Mouse (Mus musculus) frontal cortex, postnatal 14 days (tissue): ENCODE results near the gene Mutyh.

Experiments
- DNase-seq, 2 experiments: peaks; one replicate each; pipeline ENCODE4 v3.0.0; 2022; ENCODE audit warnings: low spot score in 2 of 2

Gene Mutyh

DNA sequence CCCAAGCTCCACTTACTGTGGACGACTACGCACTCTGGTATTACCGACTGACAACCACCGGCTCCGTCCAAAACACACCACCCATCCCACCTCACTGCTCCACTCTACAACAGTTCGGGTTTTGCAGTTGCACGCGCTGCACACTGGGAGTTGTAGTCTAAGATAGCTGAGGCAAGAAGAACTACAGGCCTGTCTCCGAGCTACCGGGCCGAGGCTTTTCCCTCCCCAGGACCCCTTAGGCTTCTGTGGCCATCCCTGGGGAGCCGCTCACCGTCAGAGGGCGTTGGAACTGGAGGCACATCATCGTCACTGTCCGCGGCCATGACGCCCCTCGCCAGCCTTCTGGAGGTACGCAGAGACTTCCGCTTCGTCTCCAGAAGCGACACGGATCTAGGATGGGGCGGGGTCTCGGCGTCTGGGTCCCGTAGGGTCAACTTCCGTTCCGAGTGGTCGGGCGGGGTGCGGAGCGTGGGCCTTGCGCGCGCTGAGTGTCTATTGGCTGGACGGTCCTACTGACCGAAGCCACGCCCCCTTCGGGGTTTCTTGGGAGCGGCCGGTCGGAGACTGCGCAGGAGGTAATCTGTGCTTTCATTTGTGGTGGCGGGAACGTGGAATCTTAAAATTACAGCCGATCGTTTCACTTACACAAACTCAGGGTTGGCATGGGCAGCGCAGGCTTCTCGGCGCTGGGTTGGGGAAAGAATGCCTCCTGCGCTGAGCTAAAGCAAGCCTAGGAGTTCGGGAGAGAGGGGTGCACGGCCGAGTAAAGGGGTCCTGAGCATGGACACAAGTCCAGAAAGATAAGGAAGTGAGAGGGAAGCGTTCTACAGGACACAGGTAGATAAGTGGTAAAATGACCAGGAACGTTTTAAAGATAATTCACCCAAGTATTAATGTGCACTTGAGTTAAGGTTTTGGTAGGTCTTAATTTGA, at the start of gene Mutyh, which contains the start of gene Toe1:
TSS of gene Mutyh (plus strand) at position 527 of the 933 bp plus-strand sequence.
TSS of gene Toe1 (minus strand) at position 444 of the 933 bp plus-strand sequence.
- peak; percentile 88 to 89 for DNase-seq

DNA sequence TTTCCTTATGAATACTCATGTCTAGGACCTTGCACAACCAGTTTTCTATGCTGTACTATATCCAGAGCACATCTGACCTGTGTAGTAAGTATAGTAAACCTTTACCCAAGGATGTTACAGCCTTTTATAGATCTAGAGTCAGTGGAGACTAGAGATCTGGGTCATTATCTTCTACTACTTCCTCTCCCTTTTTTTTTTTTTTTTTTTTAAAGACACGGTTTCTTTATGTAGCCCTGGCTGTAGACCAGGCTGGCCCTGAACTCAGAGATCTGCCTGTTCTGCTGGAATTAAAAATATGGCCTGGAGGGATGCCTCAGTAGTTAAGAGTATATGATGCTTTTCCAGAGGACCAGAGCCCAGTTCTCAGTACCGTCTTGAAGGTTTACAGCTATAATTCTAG, 45.6 kb upstream of the Mutyh start:
- no peak for DNase-seq

DNA sequence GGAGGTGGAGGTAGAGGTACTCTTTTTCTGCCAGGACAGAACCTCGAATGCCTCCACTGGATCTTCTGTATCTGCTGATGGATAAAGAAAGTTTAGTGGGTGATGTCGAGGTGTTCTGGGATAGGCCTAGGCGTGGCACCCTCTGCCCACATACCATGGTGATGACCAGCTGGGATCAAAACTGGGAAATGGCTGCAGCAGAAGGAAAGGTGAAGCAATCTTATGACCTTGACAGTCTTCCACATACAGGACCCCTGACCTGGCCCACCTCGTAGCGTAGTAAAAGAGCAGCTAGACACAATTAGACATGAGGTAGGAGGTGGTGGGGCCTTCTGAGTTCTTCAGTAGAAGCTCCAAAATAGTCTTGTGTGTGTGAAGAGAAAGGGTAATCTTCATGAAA, 43.5 kb upstream of the Mutyh start:
- no peak for DNase-seq

DNA sequence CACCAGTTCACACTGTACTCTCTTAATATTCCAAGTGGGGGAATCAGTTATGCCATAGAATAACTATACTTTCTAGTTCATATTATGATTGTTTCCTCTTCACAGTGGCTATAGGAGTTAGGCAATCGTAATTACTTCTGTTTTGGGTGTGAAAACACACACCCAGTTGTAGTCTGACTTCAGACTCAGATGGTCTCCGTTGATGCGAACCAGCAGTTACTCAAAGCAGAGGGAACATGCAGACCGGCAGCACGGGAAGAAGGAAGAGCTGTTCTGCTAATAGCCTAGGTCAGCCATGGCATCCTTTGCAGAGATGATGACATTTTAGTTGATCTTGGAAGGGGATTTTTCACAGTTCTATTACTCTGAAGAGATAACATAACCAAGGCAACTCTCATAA, 39.0 kb upstream of the Mutyh start:
- DNase-seq: no peak

DNA sequence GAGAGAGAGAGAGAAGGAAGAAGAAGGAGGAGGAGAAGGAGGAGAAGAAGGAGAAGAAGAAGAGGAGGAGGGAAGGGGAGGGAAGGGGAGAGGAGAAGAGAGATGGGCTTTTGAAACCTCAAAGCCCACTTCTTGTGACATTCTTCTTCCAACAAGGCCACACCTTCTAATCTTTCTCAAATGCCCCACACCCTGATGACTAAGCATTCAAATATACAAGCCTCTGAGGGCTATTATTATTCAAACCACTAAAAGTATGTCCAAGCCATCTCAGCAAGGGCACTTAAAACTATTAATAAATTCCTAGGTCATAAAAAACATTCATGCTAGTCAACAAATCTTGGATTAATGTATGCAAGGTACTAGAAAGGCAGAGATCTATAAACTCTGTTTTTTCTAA, 38.5 kb upstream of the Mutyh start:
- DNase-seq: no peak

DNA sequence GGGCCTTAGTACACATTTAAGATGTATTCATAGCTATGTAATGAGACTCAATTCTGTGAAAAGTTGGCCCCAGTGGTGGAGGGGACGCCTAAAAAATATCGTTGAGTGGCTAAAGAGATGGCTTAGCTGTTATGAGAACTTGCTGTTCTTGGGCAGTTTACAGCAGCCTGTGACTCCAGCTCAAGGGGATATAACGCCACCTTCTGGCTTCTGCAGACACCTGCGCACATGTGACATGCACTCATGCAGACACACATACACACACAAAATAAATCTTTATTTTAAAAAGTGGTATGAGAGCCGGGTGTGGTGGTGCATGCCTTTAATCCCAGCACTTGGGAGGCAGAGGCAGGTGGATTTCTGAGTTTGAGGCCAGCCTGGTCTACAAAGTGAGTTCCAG, 31.1 kb upstream of the Mutyh start:
- no peak for DNase-seq

DNA sequence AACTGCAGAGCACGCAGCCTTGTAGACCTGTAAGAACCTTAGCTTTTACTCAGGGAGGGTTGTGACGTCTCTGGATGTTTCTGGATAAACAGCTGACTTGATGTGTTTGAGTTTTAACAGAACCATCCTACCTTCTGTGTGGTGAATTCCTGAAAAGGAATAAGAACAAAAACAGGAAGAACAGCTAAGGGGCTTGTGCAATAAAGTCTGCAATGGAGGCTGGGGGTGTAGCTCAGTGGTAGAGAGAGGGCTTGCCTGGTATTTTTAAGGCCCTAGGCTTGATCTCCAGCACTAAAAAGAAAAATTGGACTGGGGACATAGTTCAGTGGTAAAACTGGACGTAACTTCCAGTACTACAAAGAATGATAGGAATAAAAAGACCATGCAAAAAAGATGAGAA, 30.4 kb upstream of the Mutyh start:
- DNase-seq: no peak

DNA sequence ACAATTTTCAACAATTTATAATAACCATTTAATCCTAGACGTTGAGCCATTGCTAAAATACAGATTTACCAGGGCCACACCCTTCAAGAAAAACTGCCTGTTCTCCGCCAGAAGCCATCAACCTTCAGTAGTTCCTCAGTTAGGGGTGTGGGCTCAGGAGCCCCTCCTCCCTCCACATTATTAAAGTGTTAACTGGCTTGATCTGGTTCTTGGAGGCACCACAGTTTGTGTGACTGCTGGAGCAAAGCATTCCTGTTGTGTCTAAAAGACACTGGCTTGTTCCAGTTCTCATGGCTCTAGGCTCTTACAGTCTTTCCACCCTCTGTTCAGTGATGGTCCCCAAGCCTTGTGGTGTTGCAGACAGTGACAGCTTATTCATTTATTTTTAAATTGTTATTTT, 27.0 kb upstream of the Mutyh start:
- DNase-seq: no peak

DNA sequence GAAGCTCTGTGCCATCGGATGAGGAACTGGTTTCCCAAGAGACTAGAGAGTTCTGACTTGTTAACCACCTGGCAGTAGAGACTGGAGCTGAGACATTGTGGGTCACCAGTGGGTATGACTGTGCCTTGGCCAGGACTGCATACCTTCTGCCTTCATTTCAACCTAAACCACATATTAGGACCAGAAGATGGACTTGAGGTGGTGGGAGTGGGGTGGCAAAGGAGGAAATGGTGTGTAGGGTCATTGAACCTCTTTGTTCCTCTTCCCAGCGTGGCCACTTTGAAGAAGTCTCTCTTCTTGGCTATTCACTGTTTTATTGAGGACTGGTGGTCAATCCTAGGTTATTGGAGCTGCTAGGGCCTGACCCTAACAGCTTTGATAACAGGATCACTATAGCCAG, 26.2 kb upstream of the Mutyh start:
- no peak for DNase-seq

DNA sequence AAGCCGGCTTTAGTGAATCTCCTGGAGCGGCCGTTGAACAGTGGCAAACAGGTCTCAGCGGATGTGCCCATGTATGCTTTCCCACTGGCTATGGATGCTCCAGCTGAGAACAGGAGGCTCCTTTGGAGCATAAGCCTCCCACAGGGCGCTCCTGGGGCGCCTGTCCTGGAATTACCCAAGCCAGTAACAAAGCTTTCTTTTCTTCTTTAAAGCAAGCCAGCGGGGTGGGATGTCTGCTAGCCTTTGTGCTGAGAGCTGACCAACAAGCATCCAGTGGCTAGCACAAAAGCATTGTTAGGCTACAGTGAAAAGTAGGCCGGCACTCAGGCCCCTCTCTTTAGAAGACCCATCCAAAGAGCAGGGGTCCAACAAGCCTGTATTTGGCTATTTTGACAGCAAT, 25.4 kb upstream of the Mutyh start:
- no peak for DNase-seq

DNA sequence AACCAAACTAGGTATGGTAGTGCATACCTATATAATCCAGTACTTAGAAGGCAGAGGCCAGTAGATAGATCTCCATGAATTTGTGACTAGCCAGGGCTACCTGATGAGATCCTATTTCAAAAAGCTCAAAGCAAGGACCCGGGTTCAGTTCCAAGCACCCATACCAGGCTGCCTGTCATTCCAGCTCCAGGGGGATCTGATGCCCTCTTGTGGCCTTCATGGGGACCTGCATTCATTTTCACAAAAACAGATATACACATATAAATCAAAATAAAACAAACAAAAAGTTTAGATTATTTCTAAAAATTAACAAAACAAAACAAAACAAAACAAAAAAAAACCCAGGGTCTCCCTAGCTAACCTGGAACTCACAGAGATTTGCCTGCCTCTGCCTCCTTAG, 20.9 kb upstream of the Mutyh start:
- no peak for DNase-seq

DNA sequence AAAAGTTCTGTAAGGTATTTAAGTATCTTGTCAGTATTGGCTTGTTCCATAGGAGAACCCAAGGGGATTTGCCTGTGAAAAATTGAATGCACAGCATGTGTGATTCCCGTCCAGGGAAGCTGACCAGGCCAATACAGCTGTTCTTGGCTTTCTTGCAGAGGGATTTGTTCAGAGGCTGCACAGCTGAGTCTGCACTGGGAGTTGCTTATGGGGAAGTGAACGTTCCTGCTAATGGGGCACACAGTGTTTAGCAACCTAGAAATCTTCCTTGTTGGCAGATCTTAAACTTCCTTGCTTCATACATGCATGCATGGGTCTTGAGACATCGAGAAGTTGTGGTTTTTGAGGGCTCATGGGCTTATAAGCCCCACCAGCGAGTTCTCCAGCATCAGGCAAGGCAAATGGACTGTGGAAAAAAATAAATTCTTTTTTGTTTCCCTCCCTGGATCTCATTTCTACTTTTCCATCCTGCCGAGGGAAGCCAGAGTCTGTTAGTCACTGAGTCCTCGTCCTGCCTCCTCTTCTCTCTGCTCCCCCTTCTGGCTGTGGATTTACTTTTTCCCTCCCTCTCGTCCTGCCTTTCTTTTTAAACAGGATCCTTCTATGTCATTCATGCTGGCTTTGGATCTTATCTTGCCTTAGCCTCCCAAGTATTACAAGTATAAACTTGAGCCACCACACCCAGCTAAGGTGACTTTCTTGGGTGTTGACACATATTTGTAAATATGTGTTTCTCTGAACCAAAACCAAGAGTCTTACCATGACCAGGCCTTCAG, 19.4 kb upstream of the Mutyh start:
- no peak for DNase-seq

DNA sequence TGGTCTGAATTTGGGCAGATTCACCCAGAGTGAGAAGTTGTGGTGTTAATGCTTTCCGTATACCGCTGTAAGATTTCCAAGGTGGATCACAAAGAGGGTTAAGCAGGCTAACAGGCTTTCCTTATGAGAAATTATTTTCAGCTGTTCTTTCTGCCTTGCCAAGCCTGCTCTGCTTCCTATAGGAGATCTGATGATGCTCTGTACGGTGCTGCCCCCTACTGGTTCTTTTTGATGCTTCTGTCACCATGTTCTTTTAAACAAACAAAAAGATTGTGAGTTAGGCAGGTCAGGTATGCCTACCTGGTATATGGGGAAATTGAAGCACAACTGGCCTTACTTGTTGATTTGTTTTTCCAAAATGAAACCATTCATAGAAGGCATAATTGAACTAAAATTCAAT, 18.6 kb upstream of the Mutyh start:
- DNase-seq: peak; percentile 45 to 76

DNA sequence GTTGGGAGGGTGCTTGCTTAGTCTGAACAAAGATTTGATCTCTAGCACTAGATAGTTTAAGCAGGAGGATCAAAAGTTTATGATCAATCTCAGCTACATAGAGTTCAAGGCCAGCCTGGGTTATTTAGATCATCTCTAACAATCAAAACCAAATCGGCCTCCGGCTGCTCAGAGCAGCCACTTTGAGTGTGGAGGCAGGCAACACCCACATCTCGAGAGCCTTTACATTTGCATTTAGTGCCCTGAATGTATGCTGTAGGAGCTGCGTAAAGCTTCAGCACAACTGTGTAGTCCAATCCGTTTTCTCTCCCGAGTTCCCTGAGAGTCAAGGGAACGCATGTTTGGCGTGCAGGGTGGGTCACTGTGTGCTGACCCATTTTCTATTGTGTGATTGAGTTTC, 15.1 kb upstream of the Mutyh start:
- DNase-seq: no peak

DNA sequence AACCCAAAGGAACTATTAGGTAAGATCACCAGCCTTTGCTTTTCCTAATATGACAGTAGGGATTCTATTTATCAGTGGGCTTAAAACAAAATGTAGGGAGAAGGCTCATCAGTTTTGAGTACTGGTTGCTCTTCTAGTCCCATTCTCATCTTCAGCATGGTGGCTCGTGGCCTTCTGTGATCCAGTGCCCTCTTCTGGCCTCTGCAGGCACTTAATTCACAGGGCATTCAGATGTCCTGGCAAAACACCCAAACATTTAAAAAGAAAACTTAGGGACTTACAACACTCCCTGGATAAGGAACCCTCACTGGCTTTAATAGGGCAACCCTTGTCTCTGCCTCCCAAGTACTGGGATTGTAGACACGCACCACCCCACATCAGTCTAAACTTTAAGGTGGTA, 13.2 kb upstream of the Mutyh start:
- no peak for DNase-seq

DNA sequence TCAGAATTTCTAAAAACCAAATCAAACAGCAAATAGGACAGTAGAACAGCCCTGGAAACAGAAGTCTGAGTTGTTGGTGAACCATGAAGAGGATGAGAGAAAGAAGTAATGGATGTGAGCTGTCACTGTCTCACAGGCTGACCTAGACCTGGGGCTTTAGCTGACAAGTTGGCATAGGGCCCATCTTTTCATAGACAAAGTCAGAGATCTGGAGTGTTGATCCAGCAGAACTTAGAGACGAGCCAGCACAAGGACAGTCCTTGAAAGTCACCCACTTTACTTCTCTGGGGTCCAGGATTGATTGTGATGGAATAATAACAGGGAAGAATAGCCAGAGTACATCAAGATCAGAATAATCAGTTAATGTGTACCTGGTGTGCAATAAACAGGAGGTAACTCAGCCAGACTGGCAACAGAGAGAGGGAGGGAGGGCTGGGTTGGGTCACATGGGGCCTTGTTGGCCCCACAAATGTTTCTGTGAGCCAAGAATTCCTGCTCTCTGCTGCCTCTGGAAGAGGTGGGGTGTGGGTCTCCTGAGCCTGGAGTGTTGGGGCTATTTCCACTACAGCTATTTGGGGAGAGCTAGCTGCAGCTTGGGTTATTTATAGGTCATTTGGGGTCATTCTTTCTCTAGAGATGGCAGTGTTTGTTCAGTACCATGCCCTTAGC, 10.9 kb upstream of the Mutyh start:
- no peak for DNase-seq

DNA sequence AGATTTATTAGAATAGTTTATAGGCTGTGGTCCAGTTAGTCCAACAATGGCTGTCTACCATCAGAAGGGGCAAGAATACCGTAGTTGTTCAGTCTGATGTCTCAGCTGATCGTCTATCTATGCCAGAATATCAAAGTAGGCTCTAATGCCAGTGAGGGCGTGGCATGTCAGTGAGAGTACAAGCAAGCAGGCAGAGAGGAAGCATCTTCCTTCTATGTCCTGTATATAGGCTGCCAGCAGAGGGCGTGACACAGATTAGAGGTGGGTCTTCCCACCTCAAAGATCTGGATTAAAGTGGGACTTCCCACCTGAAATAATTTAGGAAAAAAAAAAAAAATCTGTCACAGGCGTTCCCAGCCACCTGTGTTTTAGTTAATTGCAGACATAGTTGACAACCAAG, 7.6 kb upstream of the Mutyh start:
- DNase-seq: no peak

DNA sequence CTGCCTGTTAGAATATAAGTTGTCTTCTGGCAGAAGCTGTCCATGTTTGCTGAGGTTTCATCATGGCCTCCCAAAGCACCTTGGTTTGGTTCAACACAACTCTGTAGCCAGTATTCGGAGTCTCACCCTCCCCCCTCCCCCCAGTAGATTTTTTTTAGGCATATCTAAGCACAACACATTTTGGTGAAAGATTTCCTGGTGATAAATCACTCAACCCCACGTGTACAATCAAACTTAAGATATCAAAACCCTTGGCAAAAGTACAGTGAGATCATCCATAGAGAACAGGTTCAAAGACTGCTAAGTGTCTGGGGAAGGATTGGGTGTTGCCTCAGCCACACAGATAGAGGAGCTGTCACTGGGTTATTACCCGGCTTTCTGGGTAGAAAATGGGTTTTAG, 3.5 kb downstream of the Mutyh start:
- no peak for DNase-seq

DNA sequence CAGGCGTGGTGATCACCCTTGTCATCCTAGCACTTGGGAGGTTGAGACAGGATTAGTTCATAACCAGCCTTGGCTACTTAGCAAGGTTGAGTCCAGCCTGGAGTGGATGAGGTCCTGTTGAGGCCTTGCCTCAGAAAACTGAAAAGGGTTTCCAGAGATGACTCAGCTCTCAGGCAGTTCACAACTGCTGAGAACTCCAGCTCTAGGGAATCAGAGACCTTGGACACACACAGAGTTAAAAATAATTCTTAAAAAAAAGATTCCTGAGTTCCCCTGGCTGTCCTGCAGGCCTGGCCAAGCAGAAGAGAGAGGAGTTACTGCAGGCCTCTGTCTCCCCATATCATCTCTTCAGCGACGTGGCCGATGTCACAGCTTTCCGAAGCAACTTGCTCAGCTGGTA, 7.8 kb downstream of the Mutyh start:
- DNase-seq: no peak

DNA sequence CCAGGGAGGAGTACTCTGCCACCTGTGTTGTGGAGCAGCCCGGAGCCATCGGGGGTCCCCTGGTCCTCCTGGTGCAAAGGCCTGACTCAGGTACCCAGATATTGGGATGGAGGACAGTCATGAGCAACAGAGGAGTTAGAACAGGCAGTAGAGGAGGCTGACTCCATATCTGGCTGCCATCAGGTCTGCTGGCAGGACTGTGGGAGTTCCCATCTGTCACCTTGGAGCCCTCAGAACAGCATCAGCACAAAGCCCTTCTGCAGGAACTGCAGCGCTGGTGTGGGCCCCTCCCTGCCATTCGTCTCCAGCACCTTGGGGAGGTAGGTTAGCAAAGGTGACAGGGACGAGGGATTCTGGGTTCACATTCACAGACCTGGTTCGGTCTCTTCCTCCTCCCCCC, 10.0 kb downstream of the Mutyh start:
- no peak for DNase-seq

DNA sequence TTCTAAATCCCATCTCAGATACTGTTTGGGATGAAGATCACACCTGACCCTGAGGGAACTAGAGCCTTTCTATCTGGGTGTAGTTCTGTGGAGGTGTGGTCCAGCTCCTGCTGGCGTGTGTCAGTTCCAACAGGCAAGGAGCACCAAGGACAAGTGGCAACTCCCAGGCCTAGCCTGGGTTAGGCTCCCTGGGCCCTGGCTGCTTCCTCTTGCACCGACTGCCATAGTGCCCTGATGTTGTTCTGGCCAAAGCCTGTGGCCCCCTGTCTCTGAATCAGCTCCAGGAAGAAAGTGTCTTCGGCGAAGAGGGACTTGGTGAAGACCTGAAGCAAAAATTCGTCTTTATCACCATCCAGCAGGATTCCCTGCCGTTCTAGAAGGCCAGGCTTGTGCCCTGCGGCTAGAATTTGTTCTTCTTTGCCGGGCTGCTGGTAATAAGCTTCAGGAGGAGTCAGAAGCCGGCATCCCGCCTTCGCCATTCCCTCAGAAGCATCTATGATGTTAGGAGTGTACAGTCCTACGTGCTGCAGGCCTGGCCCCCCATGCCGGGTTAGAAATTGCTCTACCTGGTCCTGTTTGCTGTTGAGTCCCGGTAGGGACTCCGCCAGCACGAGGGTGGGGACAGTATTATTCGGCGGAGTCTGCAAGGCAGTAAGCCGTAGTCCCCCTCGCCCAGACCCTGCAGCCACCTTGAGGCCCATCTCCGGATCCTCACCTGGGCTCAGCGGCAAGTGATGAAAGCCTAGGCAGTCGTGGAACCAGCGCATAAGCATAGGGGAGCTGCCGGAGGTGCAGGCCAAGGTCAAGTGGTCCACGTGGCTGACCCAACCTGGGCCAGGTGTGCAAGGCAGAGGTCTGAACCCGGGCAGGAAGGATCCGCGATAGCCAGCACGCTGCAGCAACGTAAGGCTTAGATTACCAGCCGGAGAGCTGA, 12.7 kb downstream of the Mutyh start:
- DNase-seq: no peak
